Mouse (Mus musculus): ENCODE measurements around the gene Med28. TPM values are rescaled to one million over a fixed set of nuclear protein-coding genes. Genes with fewer than 3 reads are reported as not detected.
A peak's percentile ranks its signal among the peaks of the same experiment; 100 is the strongest.

The Med28 gene
- polyA plus RNA-seq, 1 experiment from 2014 or later = 193 TPM

DNA sequence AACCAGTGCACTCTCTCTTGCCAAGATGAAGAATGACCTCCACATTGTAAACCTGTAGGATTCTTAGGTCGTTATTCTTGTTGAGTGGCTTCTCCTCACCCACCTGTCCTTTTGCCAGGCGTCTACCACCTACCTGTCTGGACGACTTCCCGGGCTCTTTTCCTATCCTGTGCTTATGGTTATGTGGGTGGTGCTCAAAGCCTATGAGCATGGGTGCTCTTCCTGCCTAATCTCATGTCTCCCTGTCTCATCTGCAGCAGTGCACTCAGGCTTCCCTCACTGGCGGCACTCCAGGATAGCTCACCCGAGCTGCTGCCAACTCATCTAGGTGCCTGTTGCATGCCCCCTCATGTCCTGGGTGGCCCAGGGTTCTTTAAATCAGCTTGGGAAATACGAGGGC is 42.4 kb upstream of the Med28 start:
- Histone ChIP-seq H3K4me3 (ENCODE audit: control insufficient read depth in 1 of 2, insufficient read depth in 1 of 2, low read depth in 1 of 2, low read length in 2 of 2) (no peak overlapping the region), H3K27ac (replicated peaks in 1 of 2; ENCODE audit: control insufficient read depth in 1 of 2, insufficient read depth in 1 of 2, low read depth in 2 of 2, low read length in 2 of 2) (no peak overlapping the region), H3K9me3 (ENCODE audit: control insufficient read depth, low read length) (no peaks in the 10 kb centered on the region), H3K27me3 (ENCODE audit: control insufficient read depth, insufficient read depth, low read length) (no peaks in the 10 kb centered on the region), H3K4me1 (ENCODE audit: control insufficient read depth in 2 of 2, insufficient read depth in 2 of 2, low read length in 2 of 2) (no peaks in the 10 kb centered on the region; a peak in 1 of 4 replicates), H3K36me3 (ENCODE audit: control insufficient read depth, insufficient read depth, low read length) (no peaks in the 10 kb centered on the region), H3K4me2 (ENCODE audit: low read length) (no peak overlapping the region), H3K9ac (ENCODE audit: low read length) (no peak overlapping the region)
- ATAC-seq (ENCODE audit: insufficient number of reproducible peaks, insufficient read depth, low FRiP score, low read depth) = no peak
- 66% methylated on average over 7 of the region's 7 CpGs for WGBS

DNA sequence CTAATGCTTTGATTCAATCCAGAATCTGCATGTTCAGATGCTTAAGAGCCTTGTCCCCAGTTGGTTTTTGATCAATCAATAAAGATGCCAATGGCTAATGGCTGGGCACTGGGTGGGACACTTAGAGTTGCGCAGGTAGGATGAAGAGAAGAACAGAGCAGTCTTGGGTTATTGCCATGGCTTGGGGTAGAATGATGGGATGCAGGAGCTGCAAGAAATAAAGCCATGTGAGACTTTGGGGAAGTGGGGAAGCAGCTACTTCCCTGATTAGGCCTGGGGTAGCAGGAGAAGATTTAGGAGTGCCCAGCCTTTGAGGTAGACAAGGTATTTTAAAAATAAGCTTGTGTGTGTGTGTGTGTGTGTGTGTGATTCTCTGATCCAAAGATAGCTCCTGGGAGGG is 40.0 kb upstream of the Med28 start:
- Histone ChIP-seq H3K4me3 (ENCODE audit: control insufficient read depth in 1 of 2, insufficient read depth in 1 of 2, low read depth in 1 of 2, low read length in 2 of 2) (no peak overlapping the region), H3K27me3 (ENCODE audit: control insufficient read depth, insufficient read depth, low read length) (no peaks in the 10 kb centered on the region), H3K27ac (replicated peaks in 1 of 2; ENCODE audit: control insufficient read depth in 1 of 2, insufficient read depth in 1 of 2, low read depth in 2 of 2, low read length in 2 of 2) (no peak overlapping the region), H3K4me2 (ENCODE audit: low read length) (no peak overlapping the region), H3K9ac (ENCODE audit: low read length) (no peak overlapping the region), H3K9me3 (ENCODE audit: control insufficient read depth, low read length) (no peaks in the 10 kb centered on the region), H3K36me3 (ENCODE audit: control insufficient read depth, insufficient read depth, low read length) (no peaks in the 10 kb centered on the region), H3K4me1 (ENCODE audit: control insufficient read depth in 2 of 2, insufficient read depth in 2 of 2, low read length in 2 of 2) (no peaks in the 10 kb centered on the region)
- WGBS = 84% methylated on average over 1 of the region's 1 CpGs
- ATAC-seq (ENCODE audit: insufficient number of reproducible peaks, insufficient read depth, low FRiP score, low read depth) = no peak

DNA sequence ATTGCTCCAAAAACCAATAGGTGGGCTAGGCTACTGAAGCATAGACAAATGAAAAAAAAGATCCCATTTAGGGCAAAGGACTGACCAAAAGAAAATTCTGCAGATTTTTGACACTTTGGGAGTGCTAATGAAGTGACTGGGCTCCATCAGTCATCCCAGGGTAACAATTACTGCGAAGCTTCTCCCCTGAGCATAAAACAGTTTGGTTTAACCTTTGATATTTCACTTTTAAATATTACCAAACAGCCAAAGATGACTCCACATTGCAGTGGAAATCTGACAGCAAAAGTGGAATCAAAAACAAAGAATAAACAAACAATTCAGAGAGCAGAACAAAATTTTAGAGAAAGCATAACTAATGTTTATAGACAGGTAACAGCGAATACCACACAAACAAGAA is 38.9 kb upstream of the Med28 start:
- H3K36me3 ChIP-seq (ENCODE audit: control insufficient read depth, insufficient read depth, low read length) = no peaks in the 10 kb centered on the region
- H3K4me2 ChIP-seq (ENCODE audit: low read length) = no peak overlapping the region
- ATAC-seq (ENCODE audit: insufficient number of reproducible peaks, insufficient read depth, low FRiP score, low read depth) = no peak
- no peak overlapping the region for H3K27ac ChIP-seq (replicated peaks in 1 of 2; ENCODE audit: control insufficient read depth in 1 of 2, insufficient read depth in 1 of 2, low read depth in 2 of 2, low read length in 2 of 2)
- H3K9me3 ChIP-seq (ENCODE audit: control insufficient read depth, low read length) = no peaks in the 10 kb centered on the region
- no peak overlapping the region for H3K4me3 ChIP-seq (ENCODE audit: control insufficient read depth in 1 of 2, insufficient read depth in 1 of 2, low read depth in 1 of 2, low read length in 2 of 2)
- 91% methylated on average over 2 of the region's 2 CpGs for WGBS
- H3K4me1 ChIP-seq (ENCODE audit: control insufficient read depth in 2 of 2, insufficient read depth in 2 of 2, low read length in 2 of 2) = no peaks in the 10 kb centered on the region
- no peak overlapping the region for H3K9ac ChIP-seq (ENCODE audit: low read length)
- no peaks in the 10 kb centered on the region for H3K27me3 ChIP-seq (ENCODE audit: control insufficient read depth, insufficient read depth, low read length)

DNA sequence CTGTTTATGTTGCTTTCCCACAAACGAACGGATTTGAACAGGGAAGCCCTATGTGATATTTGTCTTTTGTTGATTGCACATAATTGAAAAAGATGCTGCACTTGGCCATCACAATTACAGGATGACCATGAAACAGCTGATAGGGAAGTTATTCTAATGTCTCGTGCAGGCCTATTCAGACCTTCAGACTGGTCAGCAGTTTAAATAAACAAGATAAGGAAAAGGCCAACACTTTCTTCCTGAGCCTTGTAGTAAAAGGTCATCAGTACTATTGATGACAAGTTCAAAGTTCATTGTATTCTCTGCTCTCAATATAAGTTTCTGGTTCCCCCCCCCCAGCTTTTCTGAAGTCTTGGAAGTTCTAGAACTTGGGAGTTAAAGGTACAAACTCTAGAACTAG is 37.4 kb upstream of the Med28 start:
- ATAC-seq (ENCODE audit: insufficient number of reproducible peaks, insufficient read depth, low FRiP score, low read depth) = no peak
- H3K36me3 ChIP-seq (ENCODE audit: control insufficient read depth, insufficient read depth, low read length) = no peaks in the 10 kb centered on the region
- 50% methylated on average over 3 of the region's 3 CpGs for WGBS

DNA sequence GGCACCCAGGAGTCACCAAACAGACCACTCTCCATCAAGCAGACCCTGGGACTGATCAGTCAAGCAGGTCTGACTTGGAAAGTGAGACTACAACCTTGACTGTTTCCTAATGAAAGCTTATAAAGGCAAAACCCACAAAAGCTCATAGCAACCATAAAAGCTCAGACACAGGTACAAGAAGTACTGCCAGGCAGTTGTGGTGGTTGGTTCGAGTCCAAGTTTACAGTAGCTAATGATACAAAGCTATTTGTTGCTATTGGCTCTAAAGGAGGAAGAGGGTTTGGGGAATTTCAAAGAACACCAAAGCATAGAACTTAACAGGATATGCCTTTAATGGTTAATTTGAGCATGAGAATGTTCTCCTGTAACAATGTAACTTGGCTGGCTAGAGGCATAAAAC is 36.4 kb upstream of the Med28 start:
- H3K9me3 ChIP-seq (ENCODE audit: control insufficient read depth, low read length) = no peaks in the 10 kb centered on the region
- 59% methylated on average over 1 of the region's 1 CpGs for WGBS
- H3K4me1 ChIP-seq (ENCODE audit: control insufficient read depth in 2 of 2, insufficient read depth in 2 of 2, low read length in 2 of 2) = no peaks in the 10 kb centered on the region
- H3K27me3 ChIP-seq (ENCODE audit: control insufficient read depth, insufficient read depth, low read length) = peaks cover 4% of the 10 kb centered on the region
- no peak overlapping the region for H3K4me3 ChIP-seq (ENCODE audit: control insufficient read depth in 1 of 2, insufficient read depth in 1 of 2, low read depth in 1 of 2, low read length in 2 of 2)
- no peak for ATAC-seq (ENCODE audit: insufficient number of reproducible peaks, insufficient read depth, low FRiP score, low read depth)
- H3K4me2 ChIP-seq (ENCODE audit: low read length) = no peak overlapping the region
- no peaks in the 10 kb centered on the region for H3K36me3 ChIP-seq (ENCODE audit: control insufficient read depth, insufficient read depth, low read length)
- no peak overlapping the region for H3K9ac ChIP-seq (ENCODE audit: low read length)
- no peak overlapping the region for H3K27ac ChIP-seq (replicated peaks in 1 of 2; ENCODE audit: control insufficient read depth in 1 of 2, insufficient read depth in 1 of 2, low read depth in 2 of 2, low read length in 2 of 2)

More for the DNA sequence above, 37.4 kb upstream of the Med28 start:
- Histone ChIP-seq H3K9me3 (ENCODE audit: control insufficient read depth, low read length) (no peaks in the 10 kb centered on the region), H3K27me3 (ENCODE audit: control insufficient read depth, insufficient read depth, low read length) (peaks cover 2% of the 10 kb centered on the region), H3K4me2 (ENCODE audit: low read length) (no peak overlapping the region), H3K4me3 (ENCODE audit: control insufficient read depth in 1 of 2, insufficient read depth in 1 of 2, low read depth in 1 of 2, low read length in 2 of 2) (no peak overlapping the region), H3K9ac (ENCODE audit: low read length) (no peak overlapping the region), H3K27ac (replicated peaks in 1 of 2; ENCODE audit: control insufficient read depth in 1 of 2, insufficient read depth in 1 of 2, low read depth in 2 of 2, low read length in 2 of 2) (no peak overlapping the region), H3K4me1 (ENCODE audit: control insufficient read depth in 2 of 2, insufficient read depth in 2 of 2, low read length in 2 of 2) (no peaks in the 10 kb centered on the region)

DNA sequence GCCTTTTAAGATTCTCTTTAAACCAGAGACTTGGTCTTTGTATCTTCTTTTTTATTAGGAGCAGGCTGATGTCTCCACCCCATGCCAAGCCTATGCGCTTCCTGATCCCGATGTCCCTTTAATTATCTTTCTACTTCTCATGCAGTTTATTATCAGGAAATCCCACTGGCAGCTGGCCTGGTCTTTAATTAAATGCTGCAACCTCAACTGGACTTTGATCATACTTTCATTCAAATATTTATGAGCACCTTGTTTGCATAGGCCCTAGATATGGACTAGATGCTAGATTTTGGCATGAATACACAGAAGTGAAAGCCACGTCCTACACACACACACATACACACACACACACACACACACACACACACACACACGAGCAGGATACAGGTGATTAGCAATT is 28.3 kb upstream of the Med28 start:
- no peak overlapping the region for H3K27ac ChIP-seq (replicated peaks in 1 of 2; ENCODE audit: control insufficient read depth in 1 of 2, insufficient read depth in 1 of 2, low read depth in 2 of 2, low read length in 2 of 2)
- H3K9ac ChIP-seq (ENCODE audit: low read length) = no peak overlapping the region
- H3K27me3 ChIP-seq (ENCODE audit: control insufficient read depth, insufficient read depth, low read length) = peaks cover 7% of the 10 kb centered on the region
- peaks cover 15% of the 10 kb centered on the region for H3K36me3 ChIP-seq (ENCODE audit: control insufficient read depth, insufficient read depth, low read length)
- 68% methylated on average over 4 of the region's 4 CpGs for WGBS
- no peak overlapping the region for H3K4me2 ChIP-seq (ENCODE audit: low read length)
- no peaks in the 10 kb centered on the region for H3K9me3 ChIP-seq (ENCODE audit: control insufficient read depth, low read length)
- H3K4me1 ChIP-seq (ENCODE audit: control insufficient read depth in 2 of 2, insufficient read depth in 2 of 2, low read length in 2 of 2) = peaks cover 8% of the 10 kb centered on the region in 2 experiments
- no peak overlapping the region for H3K4me3 ChIP-seq (ENCODE audit: control insufficient read depth in 1 of 2, insufficient read depth in 1 of 2, low read depth in 1 of 2, low read length in 2 of 2)
- no peak for ATAC-seq (ENCODE audit: insufficient number of reproducible peaks, insufficient read depth, low FRiP score, low read depth)

DNA sequence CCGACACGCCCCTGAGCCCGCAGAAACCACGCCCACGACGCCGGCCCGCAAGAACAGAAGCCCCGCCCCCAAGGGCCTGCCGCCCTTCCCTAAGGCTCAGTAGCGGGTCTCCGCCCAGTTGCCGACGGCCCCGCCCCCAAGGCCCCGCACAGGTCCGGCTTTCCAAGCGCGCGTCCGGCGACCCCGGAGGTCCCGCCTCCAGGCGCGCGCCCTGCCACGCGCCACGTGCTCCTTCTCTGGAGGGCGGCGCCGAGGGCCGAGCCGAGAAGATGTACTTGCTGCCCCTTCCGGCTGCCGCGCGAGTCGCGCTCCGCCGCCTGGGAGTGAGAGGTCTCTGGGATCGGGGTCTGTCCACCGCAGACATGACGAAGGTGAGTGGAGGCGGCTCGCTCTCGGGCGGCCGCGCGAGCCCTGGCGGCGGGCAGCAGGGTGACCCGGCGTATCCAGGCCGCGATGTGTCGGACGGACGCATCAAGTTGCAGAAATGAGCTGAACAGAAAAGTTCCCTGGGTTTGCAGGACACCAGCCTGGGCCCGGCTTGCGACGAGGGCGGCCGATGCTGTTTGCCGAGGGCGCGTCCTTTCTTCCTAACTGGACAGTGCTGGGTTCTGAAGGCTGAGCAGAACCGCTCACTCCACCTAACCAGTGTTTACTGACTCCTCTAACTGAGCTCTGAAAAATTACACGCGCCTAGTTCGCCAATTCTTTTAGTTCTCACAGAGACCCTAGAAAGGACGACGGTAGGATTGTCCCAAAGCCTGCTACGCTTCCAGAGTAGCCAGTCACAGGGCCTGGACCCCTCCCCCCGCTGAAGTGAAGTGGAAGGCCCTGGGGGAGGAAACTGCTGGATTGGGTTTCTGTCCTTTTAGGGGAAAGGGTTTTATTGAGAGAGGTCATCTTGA is 26.6 kb upstream of the Med28 start, which contains the start of gene Lap3:
Lap3 (plus strand) TSS at position 184 of the 902 bp plus-strand sequence.
- peak within 1 kb of the TSS; percentile 82 for H3K4me2 ChIP-seq (ENCODE audit: low read length)
- peak within 1 kb of the TSS; percentile 17 to 71 for H3K27ac ChIP-seq (replicated peaks in 1 of 2; ENCODE audit: control insufficient read depth in 1 of 2, insufficient read depth in 1 of 2, low read depth in 2 of 2, low read length in 2 of 2)
- 0 out of 2 replicates have a peak, but pooled peaks cover 3% of the 10 kb centered on the region for H3K27me3 ChIP-seq (ENCODE audit: control insufficient read depth, insufficient read depth, low read length)
- peak within 1 kb of the TSS; percentile 84 for H3K9ac ChIP-seq (ENCODE audit: low read length)
- peak; percentile 96 for ATAC-seq (ENCODE audit: insufficient number of reproducible peaks, insufficient read depth, low FRiP score, low read depth)
- under 1% methylated on average over 78 of the region's 78 CpGs for WGBS
- peak within 1 kb of the TSS; percentile 69 to 76 for H3K4me3 ChIP-seq (ENCODE audit: control insufficient read depth in 1 of 2, insufficient read depth in 1 of 2, low read depth in 1 of 2, low read length in 2 of 2)
- peaks cover 8% of the 10 kb centered on the region in 2 experiments for H3K4me1 ChIP-seq (ENCODE audit: control insufficient read depth in 2 of 2, insufficient read depth in 2 of 2, low read length in 2 of 2)
- peaks cover 30% of the 10 kb centered on the region for H3K36me3 ChIP-seq (ENCODE audit: control insufficient read depth, insufficient read depth, low read length)
- no peaks in the 10 kb centered on the region for H3K9me3 ChIP-seq (ENCODE audit: control insufficient read depth, low read length)
